Mouse (Mus musculus) layer of hippocampus, postnatal 25 days (tissue): ENCODE measurements at regions not wholly inside any gene's neighbourhood (a gene's known extent, or its start where the extent isn't known, plus 50 kb on each side); places are given as distances from the start of the nearest gene placed in this dataset.
A peak's percentile ranks its signal among the peaks of the same experiment; 100 is the strongest.

ENCODE experiments used
- DNase-seq, 2 experiments: peaks; one replicate each; pipeline ENCODE4 v3.0.0; 2022; ENCODE audit warnings: mixed read lengths in 2 of 2, low spot score in 1 of 2; ENCODE audit errors: extremely low spot score in 1 of 2

- DNase-seq = no peak
Observed at GRCm38 (mm10) chr3:78795951-78796455, 490.3 kb downstream of the Rapgef2 start.

- DNase-seq = no peak
Observed at GRCm38 (mm10) chr3:78792440-78793057, 493.8 kb downstream of the Rapgef2 start.

GRCm38 (mm10) chr3:78782766-78783165 lies 503.6 kb downstream of the Rapgef2 start:
- no peak for DNase-seq

GRCm38 (mm10) chr3:78755686-78756476 lies 530.4 kb downstream of the Rapgef2 start:
- DNase-seq = no peak

DNA sequence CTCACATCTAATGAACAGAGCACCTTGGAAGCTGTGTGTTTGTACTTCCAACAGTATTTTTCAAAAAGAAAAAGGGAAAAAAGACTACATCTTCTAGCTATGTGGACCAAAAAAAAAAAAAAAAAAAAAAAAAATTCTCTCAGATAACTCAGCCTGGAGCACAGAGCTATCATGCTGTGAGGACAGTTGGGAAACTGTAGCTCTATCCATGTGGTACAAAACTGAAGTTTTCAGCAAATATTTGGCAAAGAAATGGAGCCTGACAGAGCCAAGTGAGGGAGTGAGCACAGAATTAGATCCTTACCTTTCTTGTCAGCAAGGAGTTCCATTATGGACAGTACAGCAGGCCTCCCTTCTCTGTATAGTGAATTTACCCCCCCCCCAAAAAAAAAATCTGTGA lies 550.2 kb downstream of the Rapgef2 start:
- DNase-seq = no peak

DNA sequence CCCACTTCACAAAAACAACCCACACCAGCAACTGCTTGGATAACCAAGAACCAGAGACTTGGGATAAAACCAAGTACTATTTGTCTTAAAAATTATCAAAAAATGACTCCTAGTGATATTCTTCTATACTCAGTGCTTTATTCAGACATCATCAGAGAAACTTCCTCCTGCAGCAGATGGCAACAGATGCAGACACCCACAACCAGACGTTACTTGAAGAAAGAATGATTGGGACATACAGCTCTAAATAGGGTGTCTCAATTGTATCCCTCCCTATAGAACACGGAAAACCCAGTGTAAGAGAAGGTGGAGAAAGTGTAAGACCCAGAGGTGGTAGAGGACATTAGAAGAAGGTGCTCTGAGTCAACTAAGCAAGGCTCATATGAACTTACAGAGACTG lies 569.6 kb downstream of the Rapgef2 start:
- no peak for DNase-seq

GRCm38 (mm10) chr3:78707687-78708086 lies 578.6 kb downstream of the Rapgef2 start:
- DNase-seq = no peak

- no peak for DNase-seq
Observed at GRCm38 (mm10) chr3:78698936-78699335, 587.4 kb downstream of the Rapgef2 start.

- DNase-seq = no peak
Observed at GRCm38 (mm10) chr3:78691499-78691898, 594.8 kb downstream of the Rapgef2 start.

- DNase-seq = no peak
Observed at GRCm38 (mm10) chr3:78677656-78678055, 608.7 kb downstream of the Rapgef2 start.

GRCm38 (mm10) chr3:78676806-78677205 lies 609.5 kb downstream of the Rapgef2 start:
- DNase-seq = no peak

GRCm38 (mm10) chr3:78674529-78675187 lies 611.7 kb downstream of the Rapgef2 start:
- no peak for DNase-seq

- DNase-seq = no peak
Observed at GRCm38 (mm10) chr3:78668050-78668449, 618.3 kb downstream of the Rapgef2 start.

GRCm38 (mm10) chr3:78667374-78668023 lies 618.8 kb downstream of the Rapgef2 start:
- no peak for DNase-seq

DNA sequence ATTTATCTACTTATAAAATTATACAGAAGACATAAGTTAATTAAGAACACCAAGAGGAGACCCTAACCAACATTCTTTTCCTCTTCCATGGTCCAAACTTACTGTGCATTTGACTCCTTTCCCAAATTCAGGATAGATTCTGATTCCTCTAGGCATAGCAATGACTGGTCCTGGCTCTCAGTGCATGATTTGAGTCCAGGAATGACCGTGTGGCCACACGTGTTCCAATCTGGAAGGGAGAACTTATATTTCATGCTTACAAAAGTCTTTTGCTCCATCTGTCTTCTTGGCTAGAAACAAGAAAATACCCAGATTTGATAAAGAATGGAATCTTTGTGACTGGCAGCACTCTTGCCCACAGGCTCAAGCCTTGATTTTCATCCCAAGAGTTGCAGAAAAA lies 638.2 kb downstream of the Rapgef2 start:
- no peak for DNase-seq

DNA sequence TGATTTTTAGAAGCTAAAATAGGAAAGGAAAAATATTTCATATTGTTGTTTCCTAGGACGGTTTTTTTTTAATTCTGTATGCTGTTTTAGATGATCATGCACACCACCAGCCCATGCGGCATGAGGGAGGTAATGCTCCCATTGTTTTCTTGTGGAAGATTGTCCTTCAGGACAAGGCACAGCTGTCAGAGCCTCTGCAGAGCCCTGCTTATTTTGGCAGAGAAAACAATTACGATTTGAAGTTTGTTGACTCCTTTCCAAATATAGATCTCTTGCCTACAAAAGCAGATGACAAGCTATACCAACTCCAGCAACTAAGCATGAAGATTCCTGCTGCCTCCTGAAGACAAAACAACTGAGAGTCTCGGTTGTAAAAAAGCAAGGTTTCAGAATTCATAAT lies 650.9 kb downstream of the Rapgef2 start:
- DNase-seq = no peak

GRCm38 (mm10) chr3:78618900-78619299 lies 667.4 kb downstream of the Rapgef2 start:
- DNase-seq = peak in 1 of 2 experiments; percentile 36

- DNase-seq = no peak
Observed at GRCm38 (mm10) chr3:78594718-78595236, 691.5 kb downstream of the Rapgef2 start.

- no peak for DNase-seq
Observed at GRCm38 (mm10) chr3:78594305-78594704, 692.0 kb downstream of the Rapgef2 start.

GRCm38 (mm10) chr3:78586639-78587038 lies 699.7 kb downstream of the Rapgef2 start:
- DNase-seq = no peak

GRCm38 (mm10) chr3:78581868-78582267 lies 704.4 kb downstream of the Rapgef2 start:
- DNase-seq = no peak
